Mouse (Mus musculus) ES-Bruce4 (cell line): ENCODE data around the gene Ints5. TPM values are rescaled to one million over a fixed set of nuclear protein-coding genes. Genes with fewer than 3 reads are reported as not detected.

ENCODE experiments used
- H3K27ac ChIP-seq: 2 replicates; pipeline ENCODE4 v1.5.1; 2012; ENCODE audit warnings: low read length, inconsistent platforms; ENCODE audit not compliant: insufficient read depth
- H3K27me3 ChIP-seq: 2 replicates; pipeline ENCODE4 v1.6.1; 2012; ENCODE audit warnings: mild to moderate bottlenecking, low read length, inconsistent platforms; ENCODE audit not compliant: control insufficient read depth, poor library complexity, insufficient read depth, severe bottlenecking
- H3K36me3 ChIP-seq: 2 replicates; pipeline ENCODE4 v1.6.1; 2012; ENCODE audit warnings: inconsistent platforms, mild to moderate bottlenecking, low read length, moderate library complexity; ENCODE audit not compliant: control insufficient read depth, poor library complexity, insufficient read depth, severe bottlenecking
- H3K4me1 ChIP-seq: one replicate; pipeline ENCODE4 v1.8.1; 2011; ENCODE audit warnings: low read length; ENCODE audit not compliant: control insufficient read depth, insufficient read depth
- H3K4me3 ChIP-seq: 2 replicates; pipeline ENCODE4 v1.5.1; 2011; ENCODE audit warnings: low read depth, mild to moderate bottlenecking, low read length
- H3K9ac ChIP-seq: 2 replicates; pipeline ENCODE4 v1.6.1; 2012; ENCODE audit warnings: low read depth, mild to moderate bottlenecking, inconsistent platforms; ENCODE audit not compliant: poor library complexity, severe bottlenecking
- H3K9me3 ChIP-seq: replicated peaks from 2 replicates; pipeline ENCODE4 v1.6.1; 2012; ENCODE audit warnings: mild to moderate bottlenecking, low read length, inconsistent platforms; ENCODE audit not compliant: control insufficient read depth, poor library complexity, insufficient read depth, severe bottlenecking
- CTCF ChIP-seq: IDR thresholded peaks from one replicate; pipeline ENCODE4 v1.8.1; 2011; ENCODE audit warnings: low read depth, low read length
- EP300 ChIP-seq: IDR thresholded peaks from 2 replicates; pipeline ENCODE4 v1.6.1; 2011; ENCODE audit warnings: low read depth, low read length; ENCODE audit not compliant: insufficient read depth
- POLR2A ChIP-seq: IDR thresholded peaks from one replicate; pipeline ENCODE4 v1.8.1; 2011; ENCODE audit warnings: low read length; ENCODE audit not compliant: insufficient read depth
- polyA plus RNA-seq: library from polyadenylated mRNA; stranded (reverse); fragments of >200 nt; gene quantifications from 2 replicates; pipeline ENCODE4 v1.2.4, GENCODE M21; 2011; ENCODE audit warnings: low read depth; ENCODE audit not compliant: missing spikeins, insufficient read depth, insufficient read length

Gene Ints5
- polyA plus RNA-seq, 1 experiment: 23.1 TPM

- H3K9me3 ChIP-seq: no peaks in the 10 kb centered on the region
- H3K27ac ChIP-seq: no peak overlapping the region
- H3K36me3 ChIP-seq: peaks cover 56% of the 10 kb centered on the region
- no peak overlapping the region for H3K4me3 ChIP-seq
- no peak overlapping the region for H3K9ac ChIP-seq
- H3K4me1 ChIP-seq: no peaks in the 10 kb centered on the region
- TF ChIP-seq CTCF: no peak
- no peak for TF ChIP-seq POLR2A
- TF ChIP-seq EP300: no peak
- H3K27me3 ChIP-seq: no peaks in the 10 kb centered on the region
These were observed 10.6 kb downstream of the Ints5 start for GRCm38 (mm10) chr19:8903412-8903811.

- Histone ChIP-seq H3K27ac (no peak overlapping the region), H3K4me3 (no peak overlapping the region), H3K9me3 (no peaks in the 10 kb centered on the region), H3K4me1 (no peaks in the 10 kb centered on the region), H3K36me3 (peaks cover 86% of the 10 kb centered on the region), H3K9ac (no peak overlapping the region), H3K27me3 (no peaks in the 10 kb centered on the region)
- TF ChIP-seq POLR2A (no peak), EP300 (no peak), CTCF (no peak)
These were observed 15.7 kb downstream of the Ints5 start for GRCm38 (mm10) chr19:8908531-8908930.

GRCm38 (mm10) chr19:8911810-8912209 lies 19.0 kb downstream of the Ints5 start:
- no peak overlapping the region for H3K27ac ChIP-seq
- no peaks in the 10 kb centered on the region for H3K27me3 ChIP-seq
- H3K36me3 ChIP-seq: peaks cover 87% of the 10 kb centered on the region
- no peak overlapping the region for H3K4me3 ChIP-seq
- TF ChIP-seq EP300: no peak
- TF ChIP-seq CTCF: no peak
- TF ChIP-seq POLR2A: no peak
- no peak overlapping the region for H3K9ac ChIP-seq
- no peaks in the 10 kb centered on the region for H3K4me1 ChIP-seq
- H3K9me3 ChIP-seq: no peaks in the 10 kb centered on the region

GRCm38 (mm10) chr19:8914212-8914611 lies 21.4 kb downstream of the Ints5 start:
- Histone ChIP-seq H3K27ac (no peak overlapping the region), H3K4me3 (no peak overlapping the region), H3K27me3 (no peaks in the 10 kb centered on the region), H3K4me1 (no peaks in the 10 kb centered on the region), H3K9ac (no peak overlapping the region), H3K9me3 (no peaks in the 10 kb centered on the region), H3K36me3 (peaks cover 69% of the 10 kb centered on the region)
- no peak for TF ChIP-seq CTCF
- no peak for TF ChIP-seq EP300
- no peak for TF ChIP-seq POLR2A

- Histone ChIP-seq H3K9me3 (no peaks in the 10 kb centered on the region), H3K4me3 (no peak overlapping the region), H3K27ac (peak overlapping the region; percentile 77; the same call in 1 of the 2 replicates), H3K9ac (peak overlapping the region; percentile 65), H3K27me3 (no peaks in the 10 kb centered on the region), H3K4me1 (peaks cover 2% of the 10 kb centered on the region), H3K36me3 (peaks cover 29% of the 10 kb centered on the region)
- no peak for TF ChIP-seq POLR2A
- TF ChIP-seq CTCF: no peak
- no peak for TF ChIP-seq EP300
These were observed 26.2 kb downstream of the Ints5 start for GRCm38 (mm10) chr19:8919000-8919399.

- H3K27me3 ChIP-seq: no peaks in the 10 kb centered on the region
- H3K4me3 ChIP-seq: 0 out of 2 replicates have a peak overlapping the region, but pooled peaks have one; percentile 30
- peaks cover 22% of the 10 kb centered on the region for H3K36me3 ChIP-seq
- no peaks in the 10 kb centered on the region for H3K9me3 ChIP-seq
- H3K27ac ChIP-seq: peak overlapping the region; percentile 77
- H3K9ac ChIP-seq: peak overlapping the region; percentile 65
- H3K4me1 ChIP-seq: peaks cover 2% of the 10 kb centered on the region
- TF ChIP-seq POLR2A (no peak), CTCF (no peak), EP300 (no peak)
These were observed 26.9 kb downstream of the Ints5 start for GRCm38 (mm10) chr19:8919684-8920072.
